In genomic region chr17:88025227-88025626, GRCm38 (mm10) we compare ENCODE assay signal across 10 mouse cellular contexts. TPM values are rescaled to one million over a fixed set of nuclear protein-coding genes. Genes with fewer than 3 reads are reported as not detected.
DNase-seq lines count a peak whose midpoint lies in the region; ATAC-seq and TF ChIP-seq lines count a peak whose summit lies in the region.
"Had no signal": no experiment of that assay in that cellular context is flagged by ENCODE, and none has a peak within 500 bp of the region (broad histone marks: within the 10 kb centered on the region; RNA-seq: fewer than 3 reads in every experiment).

No protein-coding gene starts in this region.

- H3K27me3 ChIP-seq in forebrain, embryonic 14.5 days (replicated peaks; ENCODE audit: control insufficient read depth, insufficient read depth, low read length), result no peaks in the 10 kb centered on the region
- no peaks in the 10 kb centered on the region for H3K27me3 ChIP-seq in forebrain, embryonic 10.5 days (ENCODE audit: poor library complexity, severe bottlenecking)
- H3K27me3 ChIP-seq in midbrain, postnatal 0 days (ENCODE audit: insufficient read depth, low read length), result no peaks in the 10 kb centered on the region
- no peaks in the 10 kb centered on the region for H3K27me3 ChIP-seq in midbrain, embryonic 11.5 days (ENCODE audit: control insufficient read depth, insufficient read depth, low read length)
- no peaks in the 10 kb centered on the region for H3K27me3 ChIP-seq in lung, embryonic 14.5 days (ENCODE audit: insufficient read depth, low read length)
- H3K27me3 ChIP-seq: hindbrain, embryonic 15.5 days had no signal

- H3K36me3 ChIP-seq in forebrain, embryonic 14.5 days (ENCODE audit: control insufficient read depth, insufficient read depth, low read length), result no peaks in the 10 kb centered on the region
- H3K36me3 ChIP-seq in forebrain, embryonic 10.5 days (replicated peaks), result no peaks in the 10 kb centered on the region; the same call in 1 of the 2 replicates
- H3K36me3 ChIP-seq in midbrain, postnatal 0 days (ENCODE audit: insufficient read depth, low read length), result no peaks in the 10 kb centered on the region
- H3K36me3 ChIP-seq in midbrain, embryonic 11.5 days (ENCODE audit: control insufficient read depth, insufficient read depth, low read length), result no peaks in the 10 kb centered on the region
- H3K36me3 ChIP-seq in lung, embryonic 14.5 days (ENCODE audit: insufficient read depth), result no peaks in the 10 kb centered on the region
- H3K36me3 ChIP-seq: hindbrain, embryonic 15.5 days had no signal

- no peak overlapping the region for H3K9ac ChIP-seq in forebrain, embryonic 14.5 days (ENCODE audit: low read length)
- H3K9ac ChIP-seq in midbrain, postnatal 0 days (replicated peaks; ENCODE audit: low read length, poor library complexity, severe bottlenecking), result no peak overlapping the region
- no peak overlapping the region for H3K9ac ChIP-seq in midbrain, embryonic 11.5 days (ENCODE audit: low read length)
- H3K9ac ChIP-seq in lung, embryonic 14.5 days, result no peak overlapping the region
- H3K9ac ChIP-seq: hindbrain, embryonic 15.5 days had no signal

- DNase-seq in forebrain, embryonic 14.5 days (ENCODE audit: low spot score), result peak; percentile 85
- DNase-seq in forebrain, embryonic 10.5 days (ENCODE audit: extremely low spot score, low spot score), result no peak
- DNase-seq in midbrain, postnatal 0 days (ENCODE audit: low spot score), result peak; percentile 85
- no peak for DNase-seq in midbrain, embryonic 11.5 days (ENCODE audit: low spot score, missing footprints)
- peak; percentile 68 for DNase-seq in adrenal gland, postnatal 14 days
- DNase-seq in lung, embryonic 14.5 days, result peak; percentile 92
- DNase-seq in thymus, postnatal 10 days (ENCODE audit: low spot score in 2 of 2), result peak; percentile 18 to 69

- H3K4me2 ChIP-seq in forebrain, embryonic 14.5 days (ENCODE audit: low read length), result no peak overlapping the region
- H3K4me2 ChIP-seq in midbrain, postnatal 0 days (ENCODE audit: low read depth, low read length, poor library complexity, severe bottlenecking), result no peak overlapping the region
- no peak overlapping the region for H3K4me2 ChIP-seq in midbrain, embryonic 11.5 days
- no peak overlapping the region for H3K4me2 ChIP-seq in lung, embryonic 14.5 days
- H3K4me2 ChIP-seq: hindbrain, embryonic 15.5 days had no signal

- H3K4me3 ChIP-seq in forebrain, embryonic 14.5 days (ENCODE audit: low read depth, low read length), result no peak overlapping the region
- H3K4me3 ChIP-seq in forebrain, embryonic 10.5 days, result no peak overlapping the region
- H3K4me3 ChIP-seq in midbrain, postnatal 0 days (ENCODE audit: low read depth, low read length), result no peak overlapping the region
- H3K4me3 ChIP-seq in midbrain, embryonic 11.5 days (ENCODE audit: low read depth, low read length), result no peak overlapping the region
- no peak overlapping the region for H3K4me3 ChIP-seq in lung, embryonic 14.5 days (ENCODE audit: low read depth, low read length)
- H3K4me3 ChIP-seq: hindbrain, embryonic 15.5 days; myocyte had no signal

- ATAC-seq in forebrain, embryonic 14.5 days, result peak; percentile 47; the same call in 1 of the 2 replicates
- no peak for ATAC-seq in midbrain, postnatal 0 days (ENCODE audit: low FRiP score)
- no peak for ATAC-seq in midbrain, embryonic 11.5 days (ENCODE audit: low FRiP score)
- peak; percentile 75 for ATAC-seq in granulocyte monocyte progenitor cell, adult 5-6 weeks (replicated peaks; ENCODE audit: poor library complexity, severe bottlenecking)
- ATAC-seq in lung, embryonic 14.5 days (ENCODE audit: insufficient read depth), result peak; percentile 35; the same call in 1 of the 2 replicates

- no peak overlapping the region for H3K27ac ChIP-seq in forebrain, embryonic 14.5 days (ENCODE audit: low read depth, low read length)
- H3K27ac ChIP-seq in forebrain, embryonic 10.5 days, result no peak overlapping the region
- H3K27ac ChIP-seq in midbrain, postnatal 0 days (ENCODE audit: low read depth, low read length), result no peak overlapping the region
- no peak overlapping the region for H3K27ac ChIP-seq in midbrain, embryonic 11.5 days (ENCODE audit: low read depth, low read length)
- no peak overlapping the region for H3K27ac ChIP-seq in lung, embryonic 14.5 days (ENCODE audit: low read depth)
- H3K27ac ChIP-seq: hindbrain, embryonic 15.5 days had no signal

- no peaks in the 10 kb centered on the region for H3K9me3 ChIP-seq in forebrain, embryonic 14.5 days (replicated peaks; ENCODE audit: control insufficient read depth, low read length)
- no peaks in the 10 kb centered on the region for H3K9me3 ChIP-seq in forebrain, embryonic 10.5 days
- no peaks in the 10 kb centered on the region for H3K9me3 ChIP-seq in midbrain, postnatal 0 days (ENCODE audit: low read length)
- H3K9me3 ChIP-seq in midbrain, embryonic 11.5 days (ENCODE audit: control insufficient read depth, low read length), result no peaks in the 10 kb centered on the region
- H3K9me3 ChIP-seq in lung, embryonic 14.5 days (ENCODE audit: low read depth, low read length), result no peaks in the 10 kb centered on the region
- H3K9me3 ChIP-seq: hindbrain, embryonic 15.5 days had no signal

- 43% methylated on average over 4 of the region's 4 CpGs for WGBS in forebrain, embryonic 14.5 days
- WGBS in forebrain, embryonic 10.5 days, result 64% methylated on average over 4 of the region's 4 CpGs
- WGBS in midbrain, postnatal 0 days, result 39% methylated on average over 4 of the region's 4 CpGs
- WGBS in midbrain, embryonic 11.5 days, result 53% methylated on average over 4 of the region's 4 CpGs
- 34% methylated on average over 4 of the region's 4 CpGs for WGBS in lung, embryonic 14.5 days

- peak; percentile 74 for TF ChIP-seq CTCF in midbrain, postnatal 0 days (IDR thresholded peaks at IDR 0.05)
- TF ChIP-seq CTCF in lung, embryonic 14.5 days (IDR thresholded peaks at IDR 0.05; ENCODE audit: low read depth), result peak; percentile 49

- H3K4me1 ChIP-seq in forebrain, embryonic 14.5 days (ENCODE audit: control insufficient read depth, insufficient read depth, low read length), result no peaks in the 10 kb centered on the region
- H3K4me1 ChIP-seq in forebrain, embryonic 10.5 days, result peaks cover 4% of the 10 kb centered on the region; the same call in 1 of the 2 replicates
- H3K4me1 ChIP-seq in midbrain, postnatal 0 days (ENCODE audit: insufficient read depth, low read length), result no peaks in the 10 kb centered on the region
- H3K4me1 ChIP-seq in midbrain, embryonic 11.5 days (ENCODE audit: control insufficient read depth, insufficient read depth, low read length), result no peaks in the 10 kb centered on the region
- H3K4me1 ChIP-seq in lung, embryonic 14.5 days (ENCODE audit: insufficient read depth), result no peaks in the 10 kb centered on the region

RNA-seq across cellular contexts. Expression of gene Fbxo11, which starts 39.9 kb away (rescaled TPM):
- polyA plus RNA-seq in forebrain, embryonic 14.5 days (2014; fragmentation: Nextera tagmentation; extraction: Ambion mirVana), result 39.6 and 40.8 TPM in 2 replicates
- polyA plus RNA-seq in forebrain, embryonic 10.5 days (2016; fragmentation: Nextera tagmentation; extraction: Ambion mirVana), result 15.3 and 15.4 TPM in 2 replicates
- total RNA-seq in midbrain, postnatal 0 days (2014; rRNA removed), result 48.5 and 76.9 TPM in 2 replicates
- 22.3 and 27.7 TPM in 2 replicates for polyA plus RNA-seq in midbrain, postnatal 0 days (2015; fragmentation: Nextera tagmentation; extraction: Ambion mirVana)
- 39.0 and 41.2 TPM in 2 replicates for polyA plus RNA-seq in midbrain, embryonic 11.5 days (2014; fragmentation: Nextera tagmentation; extraction: Ambion mirVana)
- 58.5 and 61.7 TPM in 2 replicates for total RNA-seq in adrenal gland, postnatal 14 days (2021)
- total RNA-seq in granulocyte monocyte progenitor cell, adult 5-6 weeks (2014; fragmentation: Nextera tagmentation), result 22.0 and 23.1 TPM in 2 replicates
- 17.5 and 24.6 TPM in 2 replicates for total RNA-seq in granulocyte monocyte progenitor cell, adult 5-6 weeks (2017)
- polyA plus RNA-seq in lung, embryonic 14.5 days (2014; fragmentation: Nextera tagmentation; extraction: Ambion mirVana), result 25.9 and 27.1 TPM in 2 replicates

RNA-seq across cellular contexts. Expression of gene Msh6, which starts 50.4 kb away (rescaled TPM):
- polyA plus RNA-seq in forebrain, embryonic 14.5 days (2014; fragmentation: Nextera tagmentation; extraction: Ambion mirVana), result 31.9 and 39.3 TPM in 2 replicates
- 111 and 115 TPM in 2 replicates for polyA plus RNA-seq in forebrain, embryonic 10.5 days (2016; fragmentation: Nextera tagmentation; extraction: Ambion mirVana)
- 20.9 and 21.9 TPM in 2 replicates for total RNA-seq in midbrain, postnatal 0 days (2014; rRNA removed)
- 17.4 and 17.6 TPM in 2 replicates for polyA plus RNA-seq in midbrain, postnatal 0 days (2015; fragmentation: Nextera tagmentation; extraction: Ambion mirVana)
- polyA plus RNA-seq in midbrain, embryonic 11.5 days (2014; fragmentation: Nextera tagmentation; extraction: Ambion mirVana), result 92.3 and 95.5 TPM in 2 replicates
- 19.0 and 19.7 TPM in 2 replicates for total RNA-seq in adrenal gland, postnatal 14 days (2021)
- 59.2 and 72.8 TPM in 2 replicates for total RNA-seq in granulocyte monocyte progenitor cell, adult 5-6 weeks (2014; fragmentation: Nextera tagmentation)
- 84.2 and 89.4 TPM in 2 replicates for total RNA-seq in granulocyte monocyte progenitor cell, adult 5-6 weeks (2017)
- polyA plus RNA-seq in lung, embryonic 14.5 days (2014; fragmentation: Nextera tagmentation; extraction: Ambion mirVana), result 62.3 and 69.8 TPM in 2 replicates

Comparison
In these comparisons a context has a peak if more than half of its experiments do, and no peak if none do; other contexts are left out.
1. DNase-seq: peak in forebrain, embryonic 14.5 days (single experiment), midbrain, postnatal 0 days (single experiment), adrenal gland, postnatal 14 days (single experiment), lung, embryonic 14.5 days (single experiment) and thymus, postnatal 10 days (2 of 2); none in forebrain, embryonic 10.5 days (single experiment) and midbrain, embryonic 11.5 days (single experiment).
2. ATAC-seq: peak in forebrain, embryonic 14.5 days (single experiment), granulocyte monocyte progenitor cell, adult 5-6 weeks (single experiment) and lung, embryonic 14.5 days (single experiment); none in midbrain, postnatal 0 days (single experiment) and midbrain, embryonic 11.5 days (single experiment).